Mouse (Mus musculus): ENCODE results near the gene Gm438.
"Not testable (repeated sequence)": the region's sequence is repeated elsewhere in the genome, so short reads cannot be mapped to it uniquely, and the experiment has no call there.

The Gm438 gene

DNA sequence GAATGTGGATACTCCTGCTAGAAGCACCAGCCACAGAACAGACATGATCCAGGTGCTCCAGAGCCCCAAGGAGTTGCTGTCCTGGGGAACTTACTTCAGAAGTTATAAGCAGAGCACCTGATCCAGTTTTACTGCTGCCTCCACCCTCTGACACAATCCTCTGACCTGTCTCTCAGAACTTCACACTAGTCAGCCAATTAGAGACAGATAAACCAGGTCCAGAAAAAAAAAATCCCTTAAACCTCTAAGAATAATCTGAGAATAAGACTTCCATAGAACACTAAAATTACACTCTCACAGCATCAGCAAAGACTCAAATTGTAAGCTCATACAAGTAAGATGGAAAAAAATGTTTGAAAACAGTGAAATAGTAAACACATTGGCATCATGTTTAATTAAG is at the start of gene Gm438:
Gene Gm438, minus strand, starts transcription at position 101 of the 400 bp plus-strand sequence.
- H3K4me1 ChIP-seq (replicated peaks; ENCODE audit: low read depth, low read length) = no peaks in the 10 kb centered on the region
- H3K27me3 ChIP-seq (ENCODE audit: insufficient read depth, low read length) = no peaks in the 10 kb centered on the region
- TF ChIP-seq POU5F1 (IDR thresholded peaks at IDR 0.05; ENCODE audit: borderline replicate concordance, low read length) = no peak
- no peak for TF ChIP-seq CTCF (conservative IDR thresholded peaks at IDR 0.05; ENCODE audit: low read length)
- TF ChIP-seq NANOG (IDR thresholded peaks at IDR 0.05; ENCODE audit: borderline replicate concordance, low read length) = no peak
- H3K36me3 ChIP-seq (ENCODE audit: insufficient read depth, low read length) = no peaks in the 10 kb centered on the region
- H3K4me3 ChIP-seq (replicated peaks; ENCODE audit: low read length) = no peak within 1 kb of the TSS
- no peaks in the 10 kb centered on the region for H3K9me3 ChIP-seq (ENCODE audit: low read length)

DNA sequence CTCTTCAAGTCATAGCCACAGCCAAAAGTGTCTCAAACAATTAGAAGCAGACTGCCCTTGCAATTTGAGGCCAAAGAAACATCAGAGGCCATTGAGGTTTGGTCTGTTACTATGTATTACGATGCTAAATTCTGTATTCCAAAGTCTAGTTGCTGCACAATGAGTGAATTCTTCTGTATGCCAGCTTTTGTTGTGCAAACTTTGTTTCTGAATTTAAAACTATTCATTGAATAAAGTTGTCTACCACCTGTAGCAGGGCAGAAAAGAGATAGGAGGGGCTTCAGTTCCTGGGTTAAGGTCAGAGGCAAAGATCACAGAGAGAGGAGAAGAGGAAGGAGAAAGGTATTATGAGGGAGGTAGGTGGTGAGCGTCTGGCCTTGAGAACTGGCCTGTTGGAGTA is 38.3 kb upstream of the Gm438 start:
- no peaks in the 10 kb centered on the region for H3K27me3 ChIP-seq (ENCODE audit: insufficient read depth, low read length)
- H3K4me1 ChIP-seq (replicated peaks; ENCODE audit: low read depth, low read length) = no peaks in the 10 kb centered on the region; the same call in 1 of the 2 replicates
- peaks cover 35% of the 10 kb centered on the region for H3K9me3 ChIP-seq (ENCODE audit: low read length)
- no peaks in the 10 kb centered on the region for H3K36me3 ChIP-seq (ENCODE audit: insufficient read depth, low read length)
- TF ChIP-seq NANOG (IDR thresholded peaks at IDR 0.05; ENCODE audit: borderline replicate concordance, low read length) = no peak
- TF ChIP-seq CTCF (conservative IDR thresholded peaks at IDR 0.05; ENCODE audit: low read length) = no peak
- TF ChIP-seq POU5F1 (IDR thresholded peaks at IDR 0.05; ENCODE audit: borderline replicate concordance, low read length) = no peak
- H3K4me3 ChIP-seq (replicated peaks; ENCODE audit: low read length) = no peak overlapping the region

DNA sequence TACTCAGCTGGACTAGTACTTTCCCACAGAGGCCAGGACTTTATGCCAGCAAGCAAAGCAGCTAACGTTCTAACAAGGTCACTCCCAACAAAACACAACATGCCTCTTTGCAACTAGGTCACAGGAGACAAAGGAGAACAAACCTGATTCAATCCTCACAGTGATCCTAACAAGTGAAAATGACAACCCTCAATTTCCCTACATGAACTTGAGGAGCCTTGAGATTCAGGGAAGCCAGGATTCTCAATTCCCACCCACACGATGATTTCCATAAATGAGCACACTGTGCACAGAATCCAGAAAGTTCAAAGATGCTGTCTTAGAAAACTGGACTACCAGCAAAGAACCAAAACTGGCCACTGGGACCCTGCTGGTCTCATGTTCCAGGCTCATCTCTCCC is 37.6 kb upstream of the Gm438 start:
- Histone ChIP-seq H3K9me3 (ENCODE audit: low read length) (peaks cover 35% of the 10 kb centered on the region), H3K4me3 (replicated peaks; ENCODE audit: low read length) (no peak overlapping the region), H3K4me1 (replicated peaks; ENCODE audit: low read depth, low read length) (no peaks in the 10 kb centered on the region; the same call in 1 of the 2 replicates), H3K36me3 (ENCODE audit: insufficient read depth, low read length) (no peaks in the 10 kb centered on the region), H3K27me3 (ENCODE audit: insufficient read depth, low read length) (no peaks in the 10 kb centered on the region)
- TF ChIP-seq CTCF (conservative IDR thresholded peaks at IDR 0.05; ENCODE audit: low read length) = no peak

DNA sequence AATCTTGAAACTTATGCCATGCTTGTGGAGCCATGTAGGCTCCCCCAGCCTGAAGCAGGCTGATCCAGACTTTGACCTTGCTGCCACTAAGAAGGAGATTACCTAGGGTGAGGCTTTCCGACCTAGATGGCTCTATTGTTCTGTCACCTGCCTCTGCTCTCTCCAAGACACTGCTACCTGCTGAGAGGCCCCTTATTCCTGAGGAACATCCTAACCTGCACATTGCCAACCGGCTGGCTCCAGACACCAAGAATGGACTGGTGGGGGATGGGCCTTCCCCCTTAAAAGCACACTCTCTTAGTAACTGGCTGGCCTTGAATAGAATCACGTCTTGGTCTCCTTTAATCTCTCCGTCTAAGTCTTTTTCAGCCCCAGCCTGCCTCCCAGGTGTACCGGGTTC is 20.8 kb upstream of the Gm438 start:
- not testable (repeated sequence) for H3K36me3 ChIP-seq (ENCODE audit: insufficient read depth, low read length); H3K4me3 ChIP-seq (replicated peaks; ENCODE audit: low read length); H3K27me3 ChIP-seq (ENCODE audit: insufficient read depth, low read length); H3K4me1 ChIP-seq (replicated peaks; ENCODE audit: low read depth, low read length)
- H3K9me3 ChIP-seq (ENCODE audit: low read length) = peaks cover 23% of the 10 kb centered on the region
- 0 out of 2 replicates have a peak, but pooled peaks have one; percentile 16 for TF ChIP-seq NANOG (IDR thresholded peaks at IDR 0.05; ENCODE audit: borderline replicate concordance, low read length)

DNA sequence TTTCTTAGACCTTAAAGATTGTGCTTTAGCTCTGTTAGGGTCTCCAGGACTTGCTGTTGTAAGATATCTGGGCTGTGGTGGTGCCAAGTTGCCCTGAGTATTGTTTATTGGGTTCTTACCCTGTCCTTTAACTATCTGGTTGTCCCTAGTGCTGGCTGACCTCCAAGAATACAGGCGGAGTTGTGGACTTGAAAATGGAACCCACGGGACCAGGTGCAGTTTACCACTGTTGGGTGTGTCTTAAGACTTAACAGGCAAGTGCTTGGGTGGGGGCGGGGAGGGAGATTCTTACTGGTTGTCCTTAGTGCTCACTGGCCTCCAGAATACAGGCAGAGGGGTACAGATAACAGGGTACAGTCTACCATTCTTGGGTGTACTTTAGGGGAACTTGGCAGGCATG is 17.2 kb upstream of the Gm438 start:
- no peaks in the 10 kb centered on the region for H3K36me3 ChIP-seq (ENCODE audit: insufficient read depth, low read length)
- no peaks in the 10 kb centered on the region for H3K27me3 ChIP-seq (ENCODE audit: insufficient read depth, low read length)
- no peak overlapping the region for H3K4me3 ChIP-seq (replicated peaks; ENCODE audit: low read length)
- no peaks in the 10 kb centered on the region for H3K4me1 ChIP-seq (replicated peaks; ENCODE audit: low read depth, low read length)
- peaks cover 3% of the 10 kb centered on the region; the same call in 1 of the 2 replicates for H3K9me3 ChIP-seq (ENCODE audit: low read length)
- TF ChIP-seq CTCF (conservative IDR thresholded peaks at IDR 0.05; ENCODE audit: low read length) = no peak
- TF ChIP-seq NANOG (IDR thresholded peaks at IDR 0.05; ENCODE audit: borderline replicate concordance, low read length) = no peak
- TF ChIP-seq POU5F1 (IDR thresholded peaks at IDR 0.05; ENCODE audit: borderline replicate concordance, low read length) = no peak

DNA sequence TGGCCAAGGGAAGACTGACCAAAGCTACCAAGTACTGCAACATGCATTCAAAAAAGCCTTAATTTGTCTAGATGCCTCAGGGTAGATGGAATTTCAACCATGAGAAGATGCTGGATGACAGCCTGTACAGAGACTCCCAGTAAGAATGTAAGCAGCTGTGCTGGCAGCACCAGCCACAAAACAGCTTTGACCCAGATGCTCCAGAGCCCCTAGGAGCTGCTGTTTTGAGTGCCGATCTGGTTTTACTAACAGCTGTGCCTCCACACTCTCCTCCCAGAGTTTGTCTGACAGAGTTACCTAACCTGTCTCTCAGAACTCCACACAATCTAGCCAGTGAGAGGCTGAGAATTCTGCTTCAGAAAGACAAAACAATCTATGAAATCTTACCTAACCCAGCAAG is 3.8 kb upstream of the Gm438 start:
- Histone ChIP-seq H3K4me1 (replicated peaks; ENCODE audit: low read depth, low read length) (no peaks in the 10 kb centered on the region), H3K9me3 (ENCODE audit: low read length) (no peaks in the 10 kb centered on the region)
- no peak for TF ChIP-seq POU5F1 (IDR thresholded peaks at IDR 0.05; ENCODE audit: borderline replicate concordance, low read length)
- no peak for TF ChIP-seq CTCF (conservative IDR thresholded peaks at IDR 0.05; ENCODE audit: low read length)
- no peak for TF ChIP-seq NANOG (IDR thresholded peaks at IDR 0.05; ENCODE audit: borderline replicate concordance, low read length)

DNA sequence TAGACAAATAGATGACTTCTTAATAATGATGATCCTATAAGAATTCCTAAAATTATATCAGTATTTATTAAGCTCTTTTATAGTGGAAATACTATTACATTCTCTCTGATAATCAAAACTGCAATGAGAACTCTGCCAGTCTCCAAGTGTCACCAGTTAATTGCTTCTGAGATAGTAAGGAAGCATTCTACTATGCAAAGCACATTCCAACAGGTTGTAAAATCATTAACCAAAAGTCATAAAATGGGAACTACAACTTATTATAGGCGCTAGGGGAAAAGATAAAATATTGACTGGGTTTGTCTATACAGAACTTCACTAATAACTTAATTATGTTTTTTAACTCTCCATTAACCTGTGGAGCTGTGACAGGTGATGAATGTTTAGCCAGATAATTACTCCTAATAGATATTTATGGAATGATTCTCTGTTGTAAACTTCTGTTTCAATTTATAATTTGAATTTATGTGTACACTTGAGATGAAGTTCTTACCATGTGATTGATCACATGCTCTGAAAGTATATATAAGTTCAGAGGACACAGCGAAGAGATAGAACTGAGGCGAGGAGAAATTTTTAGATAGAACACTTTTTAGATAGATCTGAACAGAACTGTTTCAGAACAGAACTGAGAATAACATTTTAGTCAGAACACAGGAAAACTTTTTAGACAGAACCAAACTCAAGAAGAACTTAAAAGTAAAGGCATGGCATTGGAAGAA is 3.7 kb downstream of the Gm438 start:
- Histone ChIP-seq H3K36me3 (ENCODE audit: insufficient read depth, low read length) (no peaks in the 10 kb centered on the region), H3K4me3 (replicated peaks; ENCODE audit: low read length) (no peak overlapping the region), H3K9me3 (ENCODE audit: low read length) (no peaks in the 10 kb centered on the region), H3K4me1 (replicated peaks; ENCODE audit: low read depth, low read length) (no peaks in the 10 kb centered on the region), H3K27me3 (ENCODE audit: insufficient read depth, low read length) (no peaks in the 10 kb centered on the region)
- TF ChIP-seq CTCF (conservative IDR thresholded peaks at IDR 0.05; ENCODE audit: low read length) = no peak

More for the DNA sequence above, 3.8 kb upstream of the Gm438 start:
- no peaks in the 10 kb centered on the region for H3K36me3 ChIP-seq (ENCODE audit: insufficient read depth, low read length)
- no peak overlapping the region for H3K4me3 ChIP-seq (replicated peaks; ENCODE audit: low read length)
- H3K27me3 ChIP-seq (ENCODE audit: insufficient read depth, low read length) = no peaks in the 10 kb centered on the region

DNA sequence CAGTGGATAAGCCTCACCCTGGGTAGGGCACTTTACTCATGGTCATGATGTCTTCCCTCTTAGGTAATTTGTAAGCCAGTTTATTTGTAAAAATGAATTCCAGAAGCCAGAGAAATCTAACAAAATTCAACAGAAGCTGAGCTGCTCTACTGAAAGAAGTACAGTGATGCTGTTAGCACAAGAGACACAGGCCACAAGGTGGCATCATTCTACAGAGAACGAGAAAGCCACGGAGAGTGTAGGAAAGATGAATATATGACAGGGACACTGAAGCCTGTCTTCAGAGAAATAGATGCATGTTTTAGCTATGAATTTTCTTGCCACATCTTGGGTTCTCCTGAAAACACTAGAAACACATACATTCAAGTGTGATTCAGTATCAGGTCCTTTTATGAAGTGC is 20.7 kb downstream of the Gm438 start:
- Histone ChIP-seq H3K36me3 (ENCODE audit: insufficient read depth, low read length) (no peaks in the 10 kb centered on the region), H3K9me3 (ENCODE audit: low read length) (peaks cover 6% of the 10 kb centered on the region; the same call in 1 of the 2 replicates), H3K4me1 (replicated peaks; ENCODE audit: low read depth, low read length) (no peaks in the 10 kb centered on the region), H3K27me3 (ENCODE audit: insufficient read depth, low read length) (no peaks in the 10 kb centered on the region), H3K4me3 (replicated peaks; ENCODE audit: low read length) (no peak overlapping the region)
- TF ChIP-seq NANOG (IDR thresholded peaks at IDR 0.05; ENCODE audit: borderline replicate concordance, low read length) (no peak), CTCF (conservative IDR thresholded peaks at IDR 0.05; ENCODE audit: low read length) (peak; percentile 45), POU5F1 (IDR thresholded peaks at IDR 0.05; ENCODE audit: borderline replicate concordance, low read length) (no peak)

DNA sequence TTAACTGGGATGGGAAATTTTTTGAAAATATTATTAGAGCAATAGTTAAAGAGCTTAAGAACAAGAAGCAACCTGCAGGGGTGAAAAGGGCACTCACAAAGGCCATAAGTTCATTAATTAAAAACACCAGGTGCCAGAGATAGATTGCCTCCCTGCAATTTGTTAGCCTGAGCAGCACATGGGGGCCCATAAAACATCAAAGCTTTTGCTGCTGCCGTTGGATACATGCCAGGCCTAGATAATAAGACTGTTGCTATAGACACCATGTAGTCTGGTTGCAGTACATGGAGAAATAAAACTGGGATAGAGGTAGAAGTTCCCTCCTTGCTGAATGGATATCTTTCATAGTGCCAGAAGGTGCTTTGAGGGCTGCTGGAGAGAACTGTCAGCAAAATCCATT is 37.2 kb downstream of the Gm438 start:
- TF ChIP-seq CTCF (conservative IDR thresholded peaks at IDR 0.05; ENCODE audit: low read length) (no peak), NANOG (IDR thresholded peaks at IDR 0.05; ENCODE audit: borderline replicate concordance, low read length) (no peak), POU5F1 (IDR thresholded peaks at IDR 0.05; ENCODE audit: borderline replicate concordance, low read length) (no peak)
- H3K36me3 ChIP-seq (ENCODE audit: insufficient read depth, low read length) = no peaks in the 10 kb centered on the region
- no peaks in the 10 kb centered on the region for H3K27me3 ChIP-seq (ENCODE audit: insufficient read depth, low read length)
- H3K4me3 ChIP-seq (replicated peaks; ENCODE audit: low read length) = no peak overlapping the region
- peaks cover 1% of the 10 kb centered on the region; the same call in 1 of the 2 replicates for H3K9me3 ChIP-seq (ENCODE audit: low read length)
- H3K4me1 ChIP-seq (replicated peaks; ENCODE audit: low read depth, low read length) = no peaks in the 10 kb centered on the region
